Mouse (Mus musculus) c-Kit-positive CD71-positive TER-119-positive erythroid progenitor cells, embryonic 14.5 days (primary cell): ENCODE measurements around the gene Rhou.
"Not testable (repeated sequence)": the region's sequence is repeated elsewhere in the genome, so short reads cannot be mapped to it uniquely, and the experiment has no call there.

Experiments
- DNase-seq: peaks from one replicate; pipeline ENCODE4 v3.0.0-alpha.2; 2013; ENCODE audit warnings: low spot score

Rhou gene

GRCm38 (mm10) chr8:123653308-123653993 lies at the start of gene Rhou:
Gene Rhou (plus strand): TSS chr8:123653929.
- peak; percentile 32 for DNase-seq

DNA sequence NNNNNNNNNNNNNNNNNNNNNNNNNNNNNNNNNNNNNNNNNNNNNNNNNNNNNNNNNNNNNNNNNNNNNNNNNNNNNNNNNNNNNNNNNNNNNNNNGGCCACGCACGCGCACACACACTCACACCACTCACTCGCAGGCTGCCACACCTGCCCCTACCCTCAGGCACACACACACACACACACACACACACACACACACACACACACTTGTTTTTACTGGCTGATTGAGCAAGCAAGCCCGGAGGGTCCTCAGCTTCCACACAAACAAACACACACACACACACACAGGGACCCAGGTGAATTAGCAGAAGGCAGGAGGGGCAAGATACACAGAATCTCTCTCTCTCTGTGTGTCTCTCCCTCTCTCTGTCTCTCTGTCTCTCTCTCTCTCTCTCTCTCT lies 41.1 kb upstream of the Rhou start:
- DNase-seq, result not testable (repeated sequence)

DNA sequence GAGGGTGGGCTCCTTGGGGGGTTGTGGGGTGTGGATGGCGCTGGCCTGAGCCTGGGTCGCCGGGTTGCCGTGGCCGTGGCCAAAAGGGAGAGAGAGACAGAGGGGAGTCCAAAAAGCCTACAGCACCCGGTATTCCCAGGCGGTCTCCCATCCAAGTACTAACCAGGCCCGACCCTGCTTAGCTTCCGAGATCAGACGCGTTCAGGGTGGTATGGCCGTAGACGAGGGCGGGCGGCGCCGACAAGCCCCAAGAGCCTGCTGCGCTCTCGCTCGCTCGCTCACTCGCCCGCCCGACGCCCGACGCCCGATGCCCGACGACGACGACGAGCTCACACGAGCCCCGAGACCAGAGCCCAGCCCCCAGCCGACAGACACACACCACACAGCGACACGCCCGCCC lies 30.2 kb upstream of the Rhou start:
- DNase-seq, result not testable (repeated sequence)

DNA sequence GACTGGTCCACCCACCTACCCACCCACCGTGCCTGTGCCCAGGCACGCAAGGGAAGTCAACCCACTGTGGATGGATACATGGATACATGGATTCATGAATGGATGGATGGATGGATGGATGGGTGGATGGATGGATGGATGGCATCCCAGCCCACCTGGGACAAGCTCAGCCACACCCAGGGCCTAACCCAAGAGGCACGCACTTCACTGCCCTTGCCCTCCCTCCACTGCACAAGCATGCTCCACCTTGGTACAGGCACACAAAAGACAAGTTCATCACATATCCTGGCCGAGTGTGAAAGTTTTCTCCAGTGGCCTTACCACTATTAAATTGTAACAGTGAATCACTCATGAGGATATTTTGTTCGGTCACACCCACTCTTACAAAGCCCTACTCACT lies 29.5 kb upstream of the Rhou start:
- no peak for DNase-seq

DNA sequence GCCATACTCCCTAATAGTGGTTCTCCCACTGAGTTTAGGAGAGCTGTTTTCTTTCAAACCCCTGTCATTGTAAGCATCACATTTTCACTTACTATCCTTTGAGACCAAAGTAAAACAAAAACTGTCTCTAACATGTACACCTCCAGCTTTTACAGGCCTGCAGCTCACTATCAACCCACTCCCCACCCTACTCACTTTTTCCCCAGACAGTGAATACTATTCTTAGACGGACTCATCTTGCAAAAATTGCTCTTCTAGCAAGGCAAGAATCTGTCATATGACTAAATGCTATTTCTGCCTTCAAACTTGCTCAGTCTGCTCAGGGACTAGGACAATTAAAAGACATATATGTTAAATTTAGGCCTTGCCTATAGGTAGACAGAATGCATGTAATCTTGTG lies 29.0 kb upstream of the Rhou start:
- DNase-seq, result no peak

GRCm38 (mm10) chr8:123625717-123626116 lies 28.0 kb upstream of the Rhou start:
- DNase-seq, result no peak

DNA sequence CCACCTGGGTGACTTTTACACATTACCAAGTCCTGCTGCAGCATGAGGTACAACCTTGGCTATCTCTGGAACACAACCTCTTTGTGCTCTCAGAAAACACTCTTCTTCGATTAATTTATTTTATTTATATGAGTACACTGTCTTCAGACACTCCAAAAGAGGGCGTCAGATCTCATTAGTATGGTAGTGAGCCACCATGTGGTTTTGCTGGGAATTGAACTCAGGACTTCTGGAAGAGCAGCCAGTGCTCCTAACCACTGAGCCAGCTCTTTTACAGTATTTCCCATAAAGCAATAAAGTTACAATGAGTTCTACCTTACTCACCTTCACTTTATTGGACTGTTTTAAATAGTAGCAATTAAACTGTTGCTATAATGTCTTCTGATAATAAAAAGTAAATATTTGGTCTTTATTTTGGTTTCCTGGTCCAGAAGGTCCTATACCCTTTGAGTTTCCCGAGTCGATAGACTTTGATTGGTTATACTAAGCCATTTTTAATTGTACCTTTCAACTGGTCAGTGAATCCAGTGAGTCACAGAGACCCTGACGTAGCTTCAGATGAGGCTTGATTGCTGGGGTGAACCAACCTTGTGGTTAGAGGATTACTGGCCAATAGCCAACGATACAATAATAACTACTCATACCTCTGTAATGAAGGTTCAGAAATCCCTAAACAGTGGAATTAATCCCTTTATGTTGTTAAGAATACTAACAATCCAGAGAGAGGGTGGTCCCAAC lies 26.1 kb upstream of the Rhou start:
- DNase-seq, result no peak

GRCm38 (mm10) chr8:123628253-123628967 lies 25.3 kb upstream of the Rhou start:
- DNase-seq, result peak; percentile 42

DNA sequence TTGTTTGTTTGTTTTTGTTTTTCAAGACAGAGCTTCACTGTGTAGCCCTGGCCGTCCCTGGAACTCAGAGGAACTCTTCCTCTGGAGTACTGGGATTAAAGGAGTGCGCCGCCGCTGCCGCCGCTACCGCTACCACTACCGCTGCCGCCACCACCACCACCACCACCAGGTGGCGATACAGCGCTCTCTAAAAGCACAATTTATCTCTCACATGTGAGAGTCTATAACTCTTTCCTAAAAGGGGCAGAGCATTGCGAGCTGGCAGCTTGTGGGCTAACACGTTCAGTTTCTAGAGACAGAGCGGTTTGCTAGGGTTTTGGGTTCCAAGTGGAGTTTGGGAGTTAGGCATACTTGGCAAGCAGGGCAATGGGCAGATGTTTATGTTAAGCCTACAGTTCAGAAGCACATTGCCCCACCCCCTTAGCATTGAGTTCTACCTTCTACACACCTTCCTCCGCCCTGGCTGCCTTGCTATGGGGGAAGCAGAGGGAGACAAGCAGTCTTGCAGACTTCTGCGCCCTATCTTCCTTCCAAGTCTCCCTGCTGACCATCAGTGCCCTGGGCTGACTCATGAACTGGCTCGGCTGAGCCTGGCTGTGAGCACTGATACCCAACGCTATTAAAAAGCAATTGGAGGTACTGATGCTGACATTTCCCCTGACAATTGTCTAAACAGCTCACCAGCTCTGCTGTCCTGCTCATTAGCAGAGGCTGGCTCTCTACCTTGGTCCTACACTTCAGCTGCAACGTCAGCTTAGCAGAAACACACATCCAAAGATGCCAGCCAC lies 24.6 kb upstream of the Rhou start:
- DNase-seq, result peak; percentile 57

- no peak for DNase-seq
Observed at GRCm38 (mm10) chr8:123630058-123630457, 23.7 kb upstream of the Rhou start.

- no peak for DNase-seq
Observed at GRCm38 (mm10) chr8:123630841-123631251, 22.9 kb upstream of the Rhou start.

- DNase-seq, result not testable (repeated sequence)
Observed at GRCm38 (mm10) chr8:123631746-123632145, 22.0 kb upstream of the Rhou start.

DNA sequence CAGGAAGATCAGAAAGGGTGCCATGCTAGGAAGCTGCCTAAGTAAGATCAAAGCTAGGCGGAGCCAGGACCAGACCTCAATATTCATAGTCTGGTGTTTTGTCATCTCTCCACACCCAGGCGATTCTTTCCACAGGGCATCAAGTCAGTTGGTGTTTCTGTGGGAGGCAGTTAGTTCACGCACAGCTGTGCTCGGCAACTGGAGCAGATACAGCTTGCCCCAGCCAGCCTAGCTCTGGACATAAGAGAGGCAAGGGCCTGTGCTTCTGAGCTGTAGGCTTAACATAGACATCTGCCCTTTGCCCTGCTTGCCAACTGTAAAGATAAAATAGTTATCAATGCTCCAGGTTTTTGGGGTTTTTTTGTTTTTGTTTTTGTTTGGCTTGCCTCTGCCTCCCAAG lies 21.5 kb upstream of the Rhou start:
- DNase-seq, result no peak

GRCm38 (mm10) chr8:123633801-123634200 lies 19.9 kb upstream of the Rhou start:
- no peak for DNase-seq

DNA sequence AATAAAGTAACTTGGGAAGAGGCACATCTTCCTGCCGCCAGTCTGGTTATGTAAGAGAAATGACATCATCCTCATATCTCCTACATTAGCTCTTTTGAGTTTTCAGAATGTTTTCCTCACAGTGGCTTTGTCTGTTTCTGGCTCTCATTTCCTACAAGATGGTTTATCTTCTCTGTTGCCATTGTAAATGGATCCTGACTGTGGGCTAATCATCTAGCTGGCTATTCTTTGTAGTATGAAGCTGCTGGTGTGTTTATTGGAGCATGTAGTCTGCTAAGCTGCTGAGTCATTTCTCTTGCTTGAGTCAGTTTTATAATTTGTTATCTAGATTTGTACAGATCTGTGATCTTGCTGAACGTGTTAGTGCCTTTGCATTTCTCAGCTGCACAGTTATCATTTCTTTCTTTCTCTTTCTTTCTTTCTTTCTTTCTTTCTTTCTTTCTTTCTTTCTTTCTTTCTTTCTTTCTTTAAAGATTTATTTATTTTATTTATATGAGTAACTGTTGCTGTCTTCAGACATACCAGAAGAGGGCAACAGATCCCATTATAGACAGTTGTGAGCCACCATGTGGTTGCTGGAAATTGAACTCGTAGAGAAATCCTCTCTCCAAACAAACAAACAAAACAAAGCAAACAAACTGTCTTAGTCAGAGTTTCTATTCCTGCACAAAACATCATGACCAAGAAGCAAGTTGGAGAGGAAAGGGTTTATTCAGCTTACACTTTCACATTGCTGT lies 19.2 kb upstream of the Rhou start:
- DNase-seq, result no peak

DNA sequence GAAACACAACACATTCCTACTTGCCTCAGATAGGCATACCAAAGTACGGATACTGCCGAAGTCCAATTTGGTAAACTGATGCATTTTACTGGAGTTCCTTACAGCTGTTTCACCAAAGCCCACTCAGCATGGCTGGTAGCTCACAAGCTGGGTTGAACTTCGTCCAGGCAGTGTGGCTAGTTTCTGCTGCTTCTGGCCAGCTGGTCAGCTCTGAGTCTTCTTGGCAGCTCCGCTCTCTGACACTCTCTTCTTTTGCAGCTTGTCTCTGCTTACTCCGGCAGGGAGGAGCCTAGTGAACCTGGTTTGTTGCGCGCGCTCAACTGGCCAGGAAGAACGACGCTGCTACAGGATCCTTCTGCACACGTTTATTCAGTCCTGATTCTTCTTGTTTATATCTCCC lies 18.1 kb upstream of the Rhou start:
- no peak for DNase-seq

- no peak for DNase-seq
Observed at GRCm38 (mm10) chr8:123643330-123644051, 10.2 kb upstream of the Rhou start.

DNA sequence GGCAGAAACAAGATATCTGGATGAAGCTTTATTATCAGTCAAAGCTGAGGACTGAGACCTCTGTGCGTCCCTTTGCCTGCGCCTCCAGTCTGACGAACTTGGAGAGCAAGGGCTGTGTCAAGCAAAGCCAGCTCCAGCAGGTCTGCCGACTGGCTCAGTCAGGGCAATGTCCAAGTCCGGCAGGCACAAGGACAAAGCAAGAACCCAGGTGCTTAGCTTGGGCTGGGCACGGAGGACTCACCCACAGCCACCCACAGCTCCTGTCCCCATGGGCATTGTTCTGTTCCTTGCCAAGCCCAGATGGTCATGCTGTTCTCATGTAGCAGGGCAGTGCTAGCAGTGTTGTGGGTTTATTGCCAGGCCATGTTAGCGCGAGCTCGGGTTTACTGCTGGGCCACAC lies 8.5 kb upstream of the Rhou start:
- no peak for DNase-seq

- DNase-seq, result no peak
Observed at GRCm38 (mm10) chr8:123648245-123649170, 5.2 kb upstream of the Rhou start.

DNA sequence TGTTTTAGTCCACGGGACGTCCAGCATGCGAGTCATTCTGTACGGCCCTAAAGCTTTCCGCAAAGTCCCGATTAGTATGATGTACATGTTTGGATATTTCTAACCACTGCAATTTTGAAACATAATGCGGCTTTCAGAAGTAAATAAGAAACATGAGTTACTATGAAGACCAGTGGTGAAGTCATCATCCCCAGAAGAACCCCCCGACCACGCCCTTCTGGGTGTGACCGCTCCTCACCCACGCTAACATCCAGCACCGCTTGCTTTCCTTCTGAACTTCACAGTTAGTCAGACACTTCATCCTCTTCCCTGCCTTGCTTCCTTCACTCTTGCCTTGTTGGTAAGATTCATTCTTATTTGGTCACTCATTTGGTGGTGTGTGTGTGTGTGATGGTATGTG lies 4.2 kb upstream of the Rhou start:
- DNase-seq, result no peak
